Mouse (Mus musculus) olfactory bulb, adult 2 months (tissue): Measurements from ENCODE around the gene Rnd3. TPM values are rescaled to one million over a fixed set of nuclear protein-coding genes. Genes with fewer than 3 reads are reported as not detected.
A peak's percentile ranks its signal among the peaks of the same experiment; 100 is the strongest.

Experiments used
- H3K27ac ChIP-seq: fragments of 200-500 bp; 2 replicates; pipeline ENCODE4 v1.5.1; 2012; ENCODE audit warnings: low read depth, low read length; ENCODE audit not compliant: insufficient read depth
- H3K4me1 ChIP-seq: fragments of 200-500 bp; 2 replicates; pipeline ENCODE4 v1.6.1; 2012; ENCODE audit warnings: low read length; ENCODE audit not compliant: control insufficient read depth, insufficient read depth
- H3K4me3 ChIP-seq: fragments of 200-500 bp; 2 replicates; pipeline ENCODE4 v1.5.1; 2012; ENCODE audit warnings: mild to moderate bottlenecking, low read depth, low read length, moderate library complexity; ENCODE audit not compliant: insufficient read depth
- CTCF ChIP-seq: fragments of 200-500 bp; IDR thresholded peaks from 2 replicates; pipeline ENCODE4 v1.5.1; 2012; ENCODE audit warnings: low read depth, mild to moderate bottlenecking, low read length, moderate library complexity; ENCODE audit not compliant: insufficient read depth
- POLR2A ChIP-seq: fragments of 200-500 bp; IDR thresholded peaks from 2 replicates; pipeline ENCODE4 v1.6.1; 2012; ENCODE audit warnings: mild to moderate bottlenecking, low read depth, low read length, moderate library complexity; ENCODE audit not compliant: insufficient read depth
- WGBS: fragments of 180-500 bp; shearing (Covaris S2); methylation state at CpG from one replicate; pipeline ENCODE4 v1.1.7; 2018; 5-methylcytosine and 5-hydroxymethylcytosine counted together
- polyA plus RNA-seq: library from polyadenylated mRNA; stranded (reverse); fragments of >200 nt; gene quantifications from 2 replicates; pipeline ENCODE4 v1.2.4, GENCODE M21; 2012; ENCODE audit warnings: low replicate concordance; ENCODE audit not compliant: missing spikeins, insufficient read depth, insufficient read length

The Rnd3 gene
- polyA plus RNA-seq = not detected in 2 replicates

GRCm38 (mm10) chr2:51148975-51149374 is at the start of gene Rnd3:
Gene Rnd3, minus strand, starts transcription at chr2:51149111.
- under 1% methylated on average over 25 of the region's 25 CpGs for WGBS
- H3K4me3 ChIP-seq = peak within 1 kb of the TSS; percentile 75
- peak; percentile 73 for TF ChIP-seq CTCF
- peak; percentile 96 for TF ChIP-seq POLR2A
- H3K4me1 ChIP-seq = no peaks in the 10 kb centered on the region
- peak within 1 kb of the TSS; percentile 93 for H3K27ac ChIP-seq

GRCm38 (mm10) chr2:51192319-51192718 is 43.4 kb upstream of the Rnd3 start:
- no peak overlapping the region for H3K4me3 ChIP-seq
- no peaks in the 10 kb centered on the region for H3K4me1 ChIP-seq
- H3K27ac ChIP-seq = no peak overlapping the region
- WGBS = 66% methylated on average over 2 of the region's 2 CpGs
- TF ChIP-seq CTCF = no peak
- TF ChIP-seq POLR2A = no peak

GRCm38 (mm10) chr2:51185762-51186161 is 36.9 kb upstream of the Rnd3 start:
- H3K4me3 ChIP-seq = no peak overlapping the region
- no peak overlapping the region for H3K27ac ChIP-seq
- WGBS = 90% methylated on average over 2 of the region's 2 CpGs
- no peaks in the 10 kb centered on the region for H3K4me1 ChIP-seq
- TF ChIP-seq POLR2A = no peak
- TF ChIP-seq CTCF = no peak

- TF ChIP-seq POLR2A (no peak), CTCF (no peak)
Observed at GRCm38 (mm10) chr2:51182990-51183389, 34.1 kb upstream of the Rnd3 start.

GRCm38 (mm10) chr2:51181376-51181775 is 32.5 kb upstream of the Rnd3 start:
- Histone ChIP-seq H3K4me1 (no peaks in the 10 kb centered on the region), H3K4me3 (no peak overlapping the region), H3K27ac (no peak overlapping the region)
- TF ChIP-seq POLR2A (no peak), CTCF (no peak)

More at GRCm38 (mm10) chr2:51182990-51183389, 34.1 kb upstream of the Rnd3 start:
- Histone ChIP-seq H3K4me3 (no peak overlapping the region), H3K27ac (no peak overlapping the region), H3K4me1 (no peaks in the 10 kb centered on the region)
- 86% methylated on average over 4 of the region's 4 CpGs for WGBS

GRCm38 (mm10) chr2:51179096-51179495 is 30.2 kb upstream of the Rnd3 start:
- Histone ChIP-seq H3K4me1 (no peaks in the 10 kb centered on the region), H3K4me3 (no peak overlapping the region), H3K27ac (no peak overlapping the region)
- TF ChIP-seq POLR2A = no peak
- no peak for TF ChIP-seq CTCF
- 71% methylated on average over 3 of the region's 3 CpGs for WGBS

GRCm38 (mm10) chr2:51177615-51178014 is 28.7 kb upstream of the Rnd3 start:
- no peak for TF ChIP-seq CTCF
- TF ChIP-seq POLR2A = no peak
- Histone ChIP-seq H3K4me1 (no peaks in the 10 kb centered on the region), H3K27ac (no peak overlapping the region), H3K4me3 (no peak overlapping the region)
- whole genome bisulfite sequencing = 45% methylated on average over 3 of the region's 3 CpGs

GRCm38 (mm10) chr2:51175276-51175675 is 26.4 kb upstream of the Rnd3 start:
- Histone ChIP-seq H3K4me3 (no peak overlapping the region), H3K27ac (no peak overlapping the region), H3K4me1 (no peaks in the 10 kb centered on the region)
- TF ChIP-seq POLR2A (no peak), CTCF (no peak)
- WGBS = 62% methylated on average over 5 of the region's 5 CpGs

GRCm38 (mm10) chr2:51161110-51161509 is 12.2 kb upstream of the Rnd3 start:
- H3K4me3 ChIP-seq = no peak overlapping the region
- no peak overlapping the region for H3K27ac ChIP-seq
- 47% methylated on average over 2 of the region's 2 CpGs for WGBS
- H3K4me1 ChIP-seq = no peaks in the 10 kb centered on the region
- TF ChIP-seq CTCF (no peak), POLR2A (no peak)

GRCm38 (mm10) chr2:51148454-51148853 is 457 bp downstream of the Rnd3 start:
- TF ChIP-seq POLR2A (no peak; the same call in 1 of the 2 replicates), CTCF (no peak)
- H3K27ac ChIP-seq = peak overlapping the region; percentile 93
- H3K4me3 ChIP-seq = peak overlapping the region; percentile 75
- no peaks in the 10 kb centered on the region for H3K4me1 ChIP-seq
- 1% methylated on average over 20 of the region's 20 CpGs for WGBS
